Mouse (Mus musculus) liver, embryonic 14.5 days (tissue): ENCODE measurements around the gene C530008M17Rik. TPM values are rescaled to one million over a fixed set of nuclear protein-coding genes. Genes with fewer than 3 reads are reported as not detected.

Experiments
- ATAC-seq: fragments of 200-750 bp; cut with Nextera tagmentation; 2 replicates; pipeline ENCODE4 v1.8.0; 2017; ENCODE audit warnings: moderate number of reproducible peaks, mild to moderate bottlenecking, moderate library complexity; ENCODE audit not compliant: insufficient read depth
- DNase-seq, 3 experiments: peaks; one replicate each; pipeline ENCODE4 v3.0.0-alpha.2; 2012 to 2013; ENCODE audit warnings: low read depth in 3 of 3, low spot score in 3 of 3
- H3K27ac ChIP-seq: fragments of 300-500 bp; sonication (generic); 2 replicates; pipeline ENCODE4 v1.5.1; 2014; ENCODE audit warnings: moderate library complexity, mild to moderate bottlenecking, control low read depth, inconsistent platforms
- H3K27me3 ChIP-seq: fragments of 300-500 bp; sonication (generic); 2 replicates; pipeline ENCODE4 v1.6.1; 2014; ENCODE audit warnings: mild to moderate bottlenecking, low read length, moderate library complexity; ENCODE audit not compliant: control insufficient read depth, insufficient read depth
- H3K36me3 ChIP-seq: fragments of 300-500 bp; sonication (generic); replicated peaks from 2 replicates; pipeline ENCODE4 v1.6.1; 2014; ENCODE audit warnings: low read depth; ENCODE audit not compliant: control insufficient read depth, insufficient read depth
- H3K4me1 ChIP-seq, 2 experiments: fragments of 200-500 bp in 1 of 2; fragments of 300-500 bp in 1 of 2; sonication (generic) in 1 of 2; replicated peaks; 2 replicates each; pipeline ENCODE4 v1.6.1; 2012 to 2014; ENCODE audit warnings: antibody characterized with exemption in 1 of 2, inconsistent platforms in 1 of 2, low read length in 1 of 2; ENCODE audit not compliant: control insufficient read depth in 2 of 2, insufficient read depth in 2 of 2
- H3K4me2 ChIP-seq: fragments of 300-500 bp; sonication (generic); 2 replicates; pipeline ENCODE4 v1.6.1; 2014; ENCODE audit warnings: low read depth, mild to moderate bottlenecking, control low read depth, moderate library complexity
- H3K4me3 ChIP-seq, 2 experiments: fragments of 200-500 bp in 1 of 2; fragments of 300-500 bp in 1 of 2; sonication (generic) in 1 of 2; 2 replicates each; pipeline ENCODE4 v1.5.1; 2012 to 2014; ENCODE audit warnings: low read depth in 2 of 2, low read length in 2 of 2, mild to moderate bottlenecking in 2 of 2, control low read depth in 1 of 2, inconsistent platforms in 1 of 2, moderate library complexity in 1 of 2; ENCODE audit not compliant: insufficient read depth in 1 of 2
- H3K9ac ChIP-seq: fragments of 300-500 bp; sonication (generic); replicated peaks from 2 replicates; pipeline ENCODE4 v1.6.1; 2014; ENCODE audit warnings: mild to moderate bottlenecking, control low read depth, moderate library complexity
- H3K9me3 ChIP-seq: fragments of 300-500 bp; sonication (generic); 2 replicates; pipeline ENCODE4 v1.6.1; 2016; ENCODE audit warnings: low read length, mixed read lengths; ENCODE audit not compliant: control insufficient read depth
- CTCF ChIP-seq: IDR thresholded peaks from 2 replicates; pipeline ENCODE4 v1.5.1; 2016; ENCODE audit warnings: antibody characterized with exemption, low read depth, control low read depth
- EP300 ChIP-seq: IDR thresholded peaks from 2 replicates; pipeline ENCODE4 v1.6.1; 2016; ENCODE audit warnings: antibody characterized with exemption, low read depth
- whole genome bisulfite sequencing: fragments of 180-500 bp; shearing (Covaris S2); extraction: QIAGEN DNeasy Blood & Tissue Kit; methylation state at CpG from one replicate; pipeline ENCODE4 v1.1.7; 2014; ENCODE audit not compliant: insufficient replicate concordance; 5-methylcytosine and 5-hydroxymethylcytosine counted together
- polyA plus RNA-seq, 2 experiments: library from polyadenylated mRNA; depleted of rRNA in 1 of 2; stranded (reverse) in 1 of 2; unstranded in 1 of 2; fragments of >200 nt; fragmentation: Nextera tagmentation in 1 of 2; extraction: Ambion mirVana in 1 of 2; gene quantifications; 2 replicates each; pipeline versions ENCODE4 v1.2.1 to v1.2.3; 2012 to 2014

The C530008M17Rik gene
- polyA plus RNA-seq (2012; rRNA removed) (5.0 and 7.7 TPM in 2 replicates), polyA plus RNA-seq (2014; fragmentation: Nextera tagmentation; extraction: Ambion mirVana) (4.3 and 5.2 TPM in 2 replicates)

DNA sequence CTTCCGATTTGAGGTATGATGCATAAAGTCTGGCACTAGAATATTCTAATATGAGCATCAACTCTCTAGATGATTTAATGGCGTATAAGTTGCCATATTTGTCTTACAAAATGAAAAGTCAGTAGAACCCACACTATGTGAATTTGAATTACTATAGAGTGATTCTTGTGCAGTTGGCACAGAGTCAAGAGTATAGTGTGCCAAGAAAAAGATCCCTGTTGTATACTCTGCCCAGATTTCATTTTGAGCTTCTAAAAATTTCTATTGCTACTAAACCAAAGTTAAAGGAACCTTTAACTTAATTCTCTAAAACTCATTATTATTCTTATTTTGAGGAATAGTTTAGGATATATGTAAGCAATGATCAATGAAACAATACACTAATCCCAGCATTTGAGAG, at the start of gene C530008M17Rik:
Gene C530008M17Rik (plus strand): TSS at position 301 of the 400 bp plus-strand sequence.
- DNase-seq (no peak), ATAC-seq (no peak)
- Histone ChIP-seq H3K4me2 (peak within 1 kb of the TSS; percentile 87), H3K9ac (peak within 1 kb of the TSS; percentile 97), H3K4me1 (peaks cover 16 to 21% of the 10 kb centered on the region in 2 experiments), H3K36me3 (no peaks in the 10 kb centered on the region), H3K9me3 (no peaks in the 10 kb centered on the region), H3K4me3 (peak within 1 kb of the TSS; percentile 86 to 87), H3K27me3 (no peaks in the 10 kb centered on the region), H3K27ac (peak within 1 kb of the TSS; percentile 89)
- 86% methylated on average over 2 of the region's 2 CpGs for WGBS
- TF ChIP-seq EP300: no peak
- TF ChIP-seq CTCF: no peak

- Histone ChIP-seq H3K4me1 (no peaks in the 10 kb centered on the region), H3K27me3 (no peaks in the 10 kb centered on the region), H3K9ac (no peak overlapping the region), H3K36me3 (peaks cover 38% of the 10 kb centered on the region), H3K27ac (no peak overlapping the region), H3K4me2 (no peak overlapping the region), H3K9me3 (no peaks in the 10 kb centered on the region), H3K4me3 (no peak overlapping the region)
- no peak for ATAC-seq
- DNase-seq: no peak
- 87% methylated on average over 8 of the region's 8 CpGs for WGBS
- TF ChIP-seq CTCF (no peak), EP300 (no peak)
Measured at GRCm38 (mm10) chr5:76609702-76610370, 46.5 kb upstream of the C530008M17Rik start.

DNA sequence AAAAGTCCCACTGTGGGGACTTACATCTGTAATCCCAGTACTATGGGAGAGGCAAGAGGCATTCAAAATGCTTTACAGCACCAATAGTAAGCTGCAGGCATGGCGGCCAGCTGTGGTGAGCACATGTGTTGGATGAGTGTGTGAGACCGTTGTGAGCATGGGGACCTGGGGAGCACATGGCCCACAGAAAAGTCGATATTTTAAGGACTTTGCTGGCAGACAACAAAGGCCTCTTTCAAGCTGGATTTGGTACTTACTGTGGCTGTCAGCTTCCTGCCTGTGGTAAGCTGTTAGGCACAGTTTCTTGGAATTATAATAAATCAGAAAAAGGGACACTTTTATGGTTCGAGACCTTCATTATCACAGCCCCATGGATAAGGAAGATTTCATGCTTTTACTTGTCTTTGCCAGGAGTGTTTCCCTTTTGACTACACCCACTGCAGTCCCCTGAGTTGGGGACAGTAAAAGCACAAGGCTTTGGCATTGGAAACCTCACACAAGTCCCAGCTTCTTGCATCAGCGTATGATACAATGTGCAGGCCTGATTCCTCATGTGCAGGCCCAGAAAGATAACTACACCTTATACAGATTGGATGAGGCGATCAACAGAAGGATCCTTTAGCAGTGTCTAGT, 43.3 kb upstream of the C530008M17Rik start:
- Histone ChIP-seq H3K27ac (no peak overlapping the region), H3K27me3 (no peaks in the 10 kb centered on the region), H3K4me2 (no peak overlapping the region), H3K4me3 (no peak overlapping the region), H3K9me3 (no peaks in the 10 kb centered on the region), H3K4me1 (no peaks in the 10 kb centered on the region), H3K9ac (no peak overlapping the region), H3K36me3 (peaks cover 38% of the 10 kb centered on the region)
- no peak for DNase-seq
- TF ChIP-seq CTCF (no peak), EP300 (no peak)
- 78% methylated on average over 6 of the region's 6 CpGs for WGBS
- no peak for ATAC-seq

DNA sequence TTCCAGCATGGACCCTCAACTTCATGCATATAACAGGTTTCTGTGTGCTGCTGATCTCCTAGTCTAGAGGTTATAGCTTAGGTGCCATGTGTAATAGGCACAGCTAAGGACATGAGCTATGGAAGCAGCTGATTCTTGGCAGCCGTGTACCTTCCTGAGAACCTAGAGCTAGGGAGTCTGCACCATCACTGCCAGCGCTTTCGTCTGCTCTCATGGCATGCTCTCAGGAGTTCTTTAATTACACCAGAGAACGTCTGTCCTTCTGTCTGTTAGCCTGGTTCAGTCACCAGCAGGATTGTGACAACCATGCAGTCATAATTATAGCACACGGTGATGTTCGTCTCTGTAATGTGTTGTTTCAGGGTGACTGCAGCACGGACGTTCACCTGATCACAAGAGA, 41.0 kb upstream of the C530008M17Rik start:
- no peaks in the 10 kb centered on the region for H3K9me3 ChIP-seq
- no peak for ATAC-seq
- peaks cover 29% of the 10 kb centered on the region for H3K36me3 ChIP-seq
- H3K27ac ChIP-seq: no peak overlapping the region
- no peak for DNase-seq
- TF ChIP-seq EP300 (no peak), CTCF (no peak)
- no peak overlapping the region for H3K4me2 ChIP-seq
- no peak overlapping the region for H3K4me3 ChIP-seq
- H3K9ac ChIP-seq: no peak overlapping the region
- 82% methylated on average over 8 of the region's 8 CpGs for WGBS
- H3K4me1 ChIP-seq: no peaks in the 10 kb centered on the region
- H3K27me3 ChIP-seq: no peaks in the 10 kb centered on the region

DNA sequence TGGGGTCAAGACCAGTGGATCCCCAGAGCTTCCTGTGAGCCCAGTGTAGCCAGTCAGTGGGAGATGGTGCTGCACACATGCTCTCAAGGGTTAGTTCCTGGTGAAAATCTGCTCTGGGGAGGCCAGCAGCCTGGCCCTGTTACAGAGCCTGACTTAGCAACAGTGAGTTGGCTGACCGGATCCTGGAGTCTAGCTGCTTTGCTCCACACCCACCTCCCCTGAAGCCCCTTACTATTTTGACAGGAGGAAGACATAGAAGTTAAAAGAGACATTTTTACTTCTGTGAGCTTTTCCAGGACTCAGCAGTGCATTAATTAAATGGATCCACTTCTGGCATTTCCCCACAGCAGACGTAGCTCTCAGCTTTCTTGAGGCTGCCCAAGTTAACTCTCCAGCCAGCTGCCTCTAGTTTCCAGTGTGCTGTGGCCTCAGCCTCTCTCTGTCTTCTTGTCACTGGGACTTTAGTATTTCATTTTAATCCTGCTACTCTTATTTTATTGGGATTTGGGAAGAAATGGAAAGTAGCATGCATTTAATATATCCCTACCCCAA, 40.0 kb upstream of the C530008M17Rik start:
- ATAC-seq: no peak
- peaks cover 23% of the 10 kb centered on the region for H3K36me3 ChIP-seq

More for the DNA sequence above, 40.0 kb upstream of the C530008M17Rik start:
- DNase-seq: no peak
- Histone ChIP-seq H3K4me2 (no peak overlapping the region), H3K4me1 (no peaks in the 10 kb centered on the region), H3K4me3 (no peak overlapping the region), H3K9ac (no peak overlapping the region), H3K27ac (no peak overlapping the region), H3K27me3 (no peaks in the 10 kb centered on the region), H3K9me3 (no peaks in the 10 kb centered on the region)
- TF ChIP-seq EP300 (no peak), CTCF (no peak)
- WGBS: 77% methylated on average over 2 of the region's 2 CpGs
